Mouse (Mus musculus) bone marrow macrophage, adult 2 months (primary cell): Measurements from ENCODE around the gene Map3k9.

Experiments
- CTCF ChIP-seq: IDR thresholded peaks from 2 replicates; pipeline ENCODE4 v1.5.1; 2012; ENCODE audit warnings: low read depth, mild to moderate bottlenecking, low read length, moderate library complexity
- POLR2A ChIP-seq: IDR thresholded peaks from 2 replicates; pipeline ENCODE4 v1.6.1; 2012; ENCODE audit warnings: mild to moderate bottlenecking, low read depth, low read length, borderline replicate concordance

- TF ChIP-seq POLR2A (no peak), CTCF (no peak)
Measured at GRCm38 (mm10) chr12:81783301-81783700, 2.3 kb upstream of the Map3k9 start.
